Mouse (Mus musculus): ENCODE results near the gene Smdt1. TPM values are rescaled to one million over a fixed set of nuclear protein-coding genes. Genes with fewer than 3 reads are reported as not detected.

Smdt1 gene
- total RNA-seq (2021), result 100 to 1,000 TPM; 141 to 147 TPM
- long read RNA-seq, experiment 1, transcript Smdt1-201 (3 exons, 705 nt), result major isoform, 74 of 186 reads
- long read RNA-seq, experiment 1, partial matches to known transcripts, result 1 of 186 reads
- long read RNA-seq, experiment 1, other reads (novel, unspliced or antisense), result 110 of 186 reads
- long read RNA-seq, experiment 2, transcript Smdt1-204 (3 exons, 597 nt), result minor isoform, 9 of 230 reads
- long read RNA-seq, experiment 2, transcript Smdt1-201 (3 exons, 705 nt), result major isoform, 82 of 230 reads
- long read RNA-seq, experiment 2, partial matches to known transcripts, result 1 of 230 reads
- long read RNA-seq, experiment 2, other reads (novel, unspliced or antisense), result 138 of 230 reads

DNA sequence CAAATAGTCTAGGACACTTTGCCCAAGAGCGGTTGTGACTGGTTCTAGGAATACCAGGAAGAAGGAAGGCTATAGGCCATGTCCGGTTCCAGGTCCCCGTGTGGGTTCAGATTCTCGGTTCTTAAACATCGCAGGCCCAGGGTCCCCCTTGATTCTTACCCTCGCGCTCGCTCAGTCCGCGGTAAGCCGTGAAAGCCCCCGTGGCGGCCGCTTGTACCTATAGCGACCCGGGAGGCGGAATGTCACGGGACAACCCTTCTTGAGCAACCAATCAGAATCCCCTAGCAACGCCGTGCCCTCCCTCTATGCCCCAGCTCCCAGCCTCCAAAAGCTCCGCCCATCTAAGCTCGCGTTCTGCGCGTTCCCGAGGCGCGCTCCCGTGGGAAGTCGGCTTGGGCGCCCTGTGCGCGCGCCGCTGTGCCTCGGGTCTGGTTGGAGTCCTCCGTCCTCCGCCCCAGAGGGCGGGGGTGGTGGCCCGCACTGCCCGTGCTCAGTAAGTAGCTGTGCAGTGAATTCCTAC lies at the start of gene Smdt1, which contains the start of the genes Naga and Pheta2:
TSS of gene Smdt1 (plus strand) at position 367 of the 520 bp plus-strand sequence.
TSS of gene Naga (minus strand) at position 333 of the 520 bp plus-strand sequence.
TSS of gene Pheta2 (plus strand) at position 350 of the 520 bp plus-strand sequence.
- intact Hi-C loops (cut with DNase I; ENCODE audit: low total_unique reads), result no loop called here
- peak; percentile 96 for DNase-seq

DNA sequence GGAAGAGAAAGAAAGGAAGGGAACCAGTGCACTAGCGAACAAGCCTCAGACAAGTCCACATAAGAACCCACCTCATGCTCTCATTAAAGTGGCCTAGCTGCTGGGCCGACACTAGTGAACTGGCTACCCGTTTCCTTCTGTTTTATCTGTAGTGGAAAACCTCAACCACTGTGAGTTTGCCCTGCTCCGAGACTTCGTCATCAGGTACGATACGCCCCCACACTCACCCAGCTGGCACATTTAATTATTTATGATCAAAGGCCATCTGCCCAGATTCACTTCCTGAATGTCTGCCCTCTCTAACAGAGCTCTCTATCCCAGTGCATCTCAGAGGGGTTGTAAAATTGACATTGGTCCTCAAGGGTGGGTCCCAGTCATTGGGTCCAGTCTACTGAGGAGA lies 48.5 kb upstream of the Smdt1 start:
- no peak for DNase-seq
- intact Hi-C loops (cut with DNase I; ENCODE audit: low total_unique reads), result no loop called here

DNA sequence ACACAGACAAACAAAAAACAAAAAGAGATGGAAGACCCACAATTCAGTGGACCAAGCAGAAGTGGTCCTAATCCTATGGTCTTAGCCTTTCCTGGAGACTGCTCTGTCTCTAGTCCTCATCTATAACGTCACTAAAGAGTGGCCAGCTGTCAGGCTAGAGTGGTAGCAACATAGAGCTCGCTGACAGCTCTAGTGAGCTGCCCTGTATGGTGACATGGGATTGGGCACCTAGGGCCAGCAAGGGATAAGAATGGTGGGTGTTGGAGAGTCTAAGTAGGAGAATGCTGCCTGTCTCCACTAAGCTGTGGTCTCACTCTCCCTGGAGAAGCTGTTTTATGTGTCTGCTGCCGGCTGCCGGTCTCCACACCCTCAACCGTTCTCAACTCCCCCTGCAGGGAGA lies 45.9 kb upstream of the Smdt1 start:
- DNase-seq, result no peak
- intact Hi-C loops (cut with DNase I; ENCODE audit: low total_unique reads), result no loop called here

DNA sequence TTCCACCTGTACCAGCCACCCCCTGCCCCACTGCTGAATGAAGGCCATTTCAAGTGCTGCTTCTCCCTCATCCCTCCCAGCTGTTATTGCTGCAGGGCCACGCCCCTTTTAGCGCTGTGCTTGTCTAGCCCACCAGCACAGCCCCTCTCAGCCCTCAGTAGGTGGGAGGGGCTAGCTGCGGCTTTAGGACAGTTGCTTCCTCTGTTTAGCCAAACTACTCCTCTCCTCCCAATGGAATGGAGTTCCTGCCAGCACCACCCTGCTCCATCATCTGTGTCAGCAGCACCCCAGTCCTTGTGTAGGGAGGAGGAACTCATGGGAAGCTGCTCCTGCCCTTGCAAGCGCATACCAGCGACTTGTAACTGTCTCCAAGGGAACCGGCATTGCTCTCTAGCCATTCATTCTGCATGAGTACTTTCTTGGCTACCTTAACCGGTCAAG lies 45.5 kb upstream of the Smdt1 start:
- intact Hi-C loops (cut with DNase I; ENCODE audit: low total_unique reads), result no loop called here
- no peak for DNase-seq

DNA sequence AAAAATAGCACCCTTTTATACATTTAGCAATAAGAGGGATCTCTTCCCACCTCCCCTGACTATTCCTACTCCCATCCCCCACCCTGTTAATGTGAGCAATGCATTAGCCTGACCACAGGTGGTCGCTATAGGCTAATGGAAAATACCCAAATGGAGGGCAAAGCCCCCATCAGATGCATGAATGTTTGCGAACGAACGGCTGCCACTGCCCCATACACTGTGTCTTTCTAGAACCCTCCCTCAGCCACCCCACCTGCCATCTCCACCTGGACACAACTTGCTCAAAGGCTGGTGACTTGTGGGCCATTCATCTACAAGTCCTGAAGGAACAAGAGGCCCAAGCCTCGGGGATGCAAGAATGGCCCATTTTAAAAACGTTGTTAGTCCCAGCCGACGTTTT lies 44.7 kb upstream of the Smdt1 start:
- no peak for DNase-seq
- intact Hi-C loops (cut with DNase I; ENCODE audit: low total_unique reads), result no loop called here

DNA sequence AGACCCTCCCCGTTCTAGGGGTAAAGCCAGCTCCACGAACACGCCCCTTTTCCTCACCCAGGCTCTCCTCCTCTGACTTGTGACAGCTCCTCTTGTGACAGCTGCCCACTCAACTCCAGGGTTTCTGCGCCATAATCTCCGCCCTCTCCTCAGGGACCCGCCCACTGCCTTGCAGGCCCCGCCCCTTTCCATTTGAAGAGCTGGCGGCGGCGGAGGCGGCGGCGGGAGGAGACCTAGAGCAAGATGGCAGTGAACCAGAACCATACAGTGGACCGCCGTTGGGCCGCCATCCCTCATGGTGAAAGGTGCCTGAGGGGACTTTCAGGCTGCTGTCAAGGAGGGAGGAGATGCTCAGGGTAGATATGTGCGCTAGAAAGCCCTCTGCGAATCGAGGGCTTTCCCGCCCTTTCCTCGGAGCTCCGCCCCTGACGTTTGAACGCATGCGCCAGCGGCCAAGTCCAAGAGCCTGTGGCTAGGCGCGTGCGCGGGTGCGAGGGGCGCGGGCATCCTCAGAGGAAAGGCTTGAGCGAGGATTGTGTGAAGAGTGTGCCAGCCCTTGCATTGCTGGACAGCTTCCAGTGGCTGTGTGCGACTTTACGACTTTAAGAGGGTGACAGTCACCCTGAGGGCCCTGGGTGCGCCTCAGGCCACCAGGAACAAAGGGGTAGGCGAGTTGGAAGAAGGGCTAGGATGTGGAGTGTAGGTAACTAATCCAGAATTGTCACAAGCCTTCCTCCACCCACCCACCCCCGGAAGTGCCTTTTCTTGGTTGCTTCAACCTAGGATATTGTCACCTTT lies 39.8 kb upstream of the Smdt1 start, which contains the start of gene Wbp2nl:
TSS of gene Wbp2nl (plus strand) at position 191 of the 798 bp plus-strand sequence.
- DNase-seq, result no peak
- intact Hi-C loops (cut with DNase I; ENCODE audit: low total_unique reads), result no loop called here

DNA sequence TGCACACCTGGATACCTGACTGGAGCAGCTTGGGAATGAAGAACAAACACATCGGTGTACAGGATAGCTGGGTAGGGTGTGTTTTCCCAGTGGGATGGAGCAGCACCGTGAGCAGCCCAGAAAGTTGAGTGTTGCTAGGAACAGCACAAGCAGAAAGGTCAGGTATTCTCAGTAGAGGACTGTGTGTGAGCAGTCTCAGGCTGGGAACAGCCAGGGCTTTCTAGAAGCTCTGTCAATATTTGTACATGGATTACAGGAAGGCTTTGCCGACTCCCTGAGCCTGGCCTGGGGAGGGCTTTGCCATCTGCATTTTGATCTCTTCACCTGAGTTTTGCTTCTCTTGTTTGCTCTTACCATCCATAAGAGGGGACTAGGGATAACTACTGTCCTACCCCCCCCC lies 31.7 kb upstream of the Smdt1 start:
- intact Hi-C loops (cut with DNase I; ENCODE audit: low total_unique reads), result no loop called here
- no peak for DNase-seq

DNA sequence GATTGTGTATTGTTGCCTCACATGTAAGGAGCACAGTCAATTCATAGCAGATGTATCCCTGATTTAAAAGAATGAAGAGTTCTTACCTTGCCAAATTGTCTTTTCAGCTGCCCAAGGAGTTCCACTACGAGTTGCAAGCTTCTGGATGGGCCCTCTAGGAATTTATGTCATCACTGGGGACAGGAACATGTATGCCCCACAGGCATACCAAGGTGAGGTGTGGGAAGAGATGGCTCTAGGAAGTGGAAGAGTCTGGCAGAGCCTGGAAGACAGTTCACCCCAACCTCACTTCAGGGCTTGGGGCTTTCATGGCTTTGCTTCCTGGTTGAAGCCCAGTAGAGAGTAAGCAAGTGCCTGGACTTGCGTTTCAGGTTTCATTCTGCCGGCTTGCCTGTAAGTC lies 30.3 kb upstream of the Smdt1 start:
- intact Hi-C loops (cut with DNase I; ENCODE audit: low total_unique reads), result no loop called here
- DNase-seq, result no peak

DNA sequence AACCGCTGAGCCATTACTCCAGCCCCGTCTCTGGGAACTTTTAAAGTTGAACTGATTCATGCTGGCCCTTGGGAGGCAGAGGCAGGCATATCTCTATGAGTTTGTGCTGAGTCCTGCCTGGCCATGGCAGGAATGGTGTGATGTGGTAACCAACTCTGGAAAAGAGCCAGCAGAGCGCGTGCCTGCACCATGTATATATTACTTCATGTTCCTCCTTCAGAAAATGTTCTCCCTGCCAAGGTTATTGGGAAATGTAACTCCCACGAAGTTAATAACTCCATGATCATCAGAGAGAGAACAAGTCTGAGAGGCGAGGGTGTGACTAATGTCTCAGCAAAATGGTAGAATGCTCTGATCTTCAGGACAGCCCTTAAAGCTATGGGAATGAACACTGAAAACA lies 20.9 kb upstream of the Smdt1 start:
- intact Hi-C loops (cut with DNase I; ENCODE audit: low total_unique reads), result no loop called here
- DNase-seq, result no peak

DNA sequence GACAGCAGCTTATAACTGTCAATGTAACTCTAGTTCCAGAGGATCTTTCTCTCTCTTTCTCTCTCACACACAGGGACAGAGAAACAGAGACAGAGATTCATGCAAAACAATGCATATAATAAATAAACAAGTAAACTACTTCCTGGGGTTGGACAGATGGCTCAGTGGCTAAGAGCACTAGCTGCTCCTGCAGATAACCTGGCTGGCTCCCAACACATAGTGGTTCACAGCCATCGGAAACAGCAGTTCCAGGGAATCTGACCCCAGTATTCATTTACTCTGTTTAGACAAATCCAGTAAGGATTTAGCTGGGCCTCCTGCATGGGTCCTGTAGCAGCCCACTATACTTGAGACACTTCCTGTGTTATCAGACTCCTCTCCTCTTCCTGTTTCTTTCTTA lies 19.1 kb upstream of the Smdt1 start:
- intact Hi-C loops (cut with DNase I; ENCODE audit: low total_unique reads), result no loop called here
- no peak for DNase-seq

DNA sequence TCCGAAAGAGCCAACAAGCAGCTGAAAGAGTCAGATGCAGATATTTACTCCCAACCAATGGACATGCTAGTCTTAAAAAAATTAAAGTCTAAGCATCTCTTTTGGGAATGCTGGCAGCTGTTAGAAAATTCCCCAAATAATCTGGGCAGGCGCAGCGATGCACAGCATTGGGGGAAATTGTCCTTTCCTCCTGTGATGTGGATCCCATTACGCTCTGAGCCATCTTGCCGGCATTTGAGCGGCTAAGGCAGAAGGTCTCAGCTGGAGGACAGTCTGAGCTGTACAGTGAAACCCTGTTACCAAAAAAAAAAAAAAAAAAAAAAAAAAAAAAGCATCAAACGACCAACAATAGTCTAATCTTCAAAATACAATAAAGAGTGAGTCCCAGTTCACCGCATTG lies 16.6 kb upstream of the Smdt1 start:
- intact Hi-C loops (cut with DNase I; ENCODE audit: low total_unique reads), result no loop called here
- no peak for DNase-seq

DNA sequence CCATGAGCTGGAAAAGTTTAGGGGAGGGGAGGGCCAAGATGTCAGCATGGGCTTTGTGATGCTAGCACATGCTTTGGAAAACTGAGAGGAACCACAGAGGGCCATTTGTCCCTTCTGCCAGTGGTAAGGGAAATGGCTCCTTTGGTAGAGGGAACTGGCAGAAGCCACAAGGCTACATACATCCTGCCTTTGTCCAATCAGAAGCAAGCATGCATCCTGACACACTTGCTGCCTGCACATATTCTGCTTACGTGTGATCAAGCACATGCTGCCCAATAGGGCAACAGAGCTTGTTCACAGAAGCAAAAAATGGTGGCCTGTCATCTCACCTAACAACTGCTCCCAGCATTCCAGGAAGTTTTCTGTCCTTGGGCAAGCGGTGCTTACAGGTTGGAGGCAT lies 13.4 kb upstream of the Smdt1 start:
- no peak for DNase-seq
- intact Hi-C loops (cut with DNase I; ENCODE audit: low total_unique reads), result no loop called here

DNA sequence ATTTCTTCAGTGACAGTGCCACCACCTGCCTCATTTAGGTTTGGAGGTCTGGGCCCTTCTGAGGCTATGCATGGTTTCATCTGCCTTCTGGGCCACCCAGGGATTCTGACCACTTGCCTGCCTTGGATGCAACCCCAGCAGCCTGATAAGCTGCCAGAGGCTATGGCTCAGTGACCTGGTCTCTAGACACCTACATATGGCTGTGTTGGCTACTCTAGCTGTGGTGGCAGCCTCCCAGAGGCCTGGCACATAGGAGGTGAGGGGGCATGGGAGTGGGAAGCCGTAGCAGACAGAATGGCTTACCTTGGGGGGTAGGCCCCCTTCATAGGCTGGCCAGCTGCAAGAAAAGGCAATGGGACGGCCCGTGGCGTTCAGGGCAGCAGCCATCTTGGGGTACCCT lies 3.6 kb upstream of the Smdt1 start:
- DNase-seq, result no peak
- intact Hi-C loops (cut with DNase I; ENCODE audit: low total_unique reads), result no loop called here

DNA sequence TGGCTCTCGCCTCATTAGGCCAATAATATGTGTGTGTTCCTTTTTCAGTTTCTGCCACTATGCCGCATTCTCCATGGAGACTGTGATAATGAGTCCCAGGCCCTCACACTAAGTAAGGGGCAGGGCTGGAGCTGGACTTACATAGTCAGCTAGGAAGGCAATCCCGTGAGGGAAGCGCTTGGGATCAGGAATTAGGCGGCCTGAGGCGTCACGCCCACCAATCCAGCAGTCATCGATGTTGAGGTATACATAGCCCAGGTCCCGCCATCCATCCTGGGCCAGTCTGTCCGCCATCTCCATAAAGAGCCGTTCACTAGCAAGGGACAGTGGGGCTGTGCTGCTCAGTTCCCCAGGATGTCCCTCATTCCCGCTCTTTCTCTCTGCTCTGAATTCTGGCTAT lies 2.1 kb upstream of the Smdt1 start:
- no peak for DNase-seq
- intact Hi-C loops (cut with DNase I; ENCODE audit: low total_unique reads), result no loop called here

DNA sequence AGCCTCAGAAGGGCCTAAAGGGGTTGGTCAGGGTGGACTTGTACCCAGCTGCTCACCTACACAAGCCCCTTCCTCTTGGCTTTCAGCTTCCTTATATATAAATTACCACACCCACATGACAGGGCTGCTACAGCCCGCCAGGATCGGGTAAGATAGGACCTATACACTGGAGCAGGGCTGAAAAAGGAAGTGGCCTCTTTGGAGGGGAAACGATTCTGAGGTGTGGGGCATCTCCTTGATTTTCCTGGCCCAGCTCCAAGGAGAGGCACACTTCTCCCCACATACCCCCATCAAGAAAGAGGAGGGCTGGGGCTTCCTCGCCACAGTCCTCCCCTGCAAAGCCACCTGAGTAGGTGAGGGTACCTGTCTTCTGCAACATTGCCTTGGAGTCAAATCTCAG lies 884 bp upstream of the Smdt1 start:
- no peak for DNase-seq
- intact Hi-C loops (cut with DNase I; ENCODE audit: low total_unique reads), result no loop called here

DNA sequence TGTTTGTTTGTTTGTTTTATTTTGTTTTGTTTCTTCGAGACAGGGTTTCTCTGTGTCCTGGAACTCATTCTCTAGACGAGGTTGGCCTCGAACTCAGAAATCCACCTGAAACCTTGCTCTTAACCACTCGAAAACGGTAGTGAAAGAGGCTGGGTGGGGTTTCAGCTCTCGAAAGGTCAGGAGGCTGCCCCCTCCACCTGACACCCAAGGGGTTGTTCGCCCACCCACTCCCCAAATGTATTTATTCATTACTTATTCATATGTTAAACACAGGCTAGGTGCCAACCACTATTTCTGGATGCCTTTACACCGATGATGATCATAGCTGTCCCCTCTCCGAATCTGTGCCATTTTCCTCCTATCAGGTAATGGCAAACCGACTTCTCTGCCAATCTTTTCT lies 391 bp downstream of the Smdt1 start:
- intact Hi-C loops (cut with DNase I; ENCODE audit: low total_unique reads), result no loop called here
- no peak for DNase-seq

DNA sequence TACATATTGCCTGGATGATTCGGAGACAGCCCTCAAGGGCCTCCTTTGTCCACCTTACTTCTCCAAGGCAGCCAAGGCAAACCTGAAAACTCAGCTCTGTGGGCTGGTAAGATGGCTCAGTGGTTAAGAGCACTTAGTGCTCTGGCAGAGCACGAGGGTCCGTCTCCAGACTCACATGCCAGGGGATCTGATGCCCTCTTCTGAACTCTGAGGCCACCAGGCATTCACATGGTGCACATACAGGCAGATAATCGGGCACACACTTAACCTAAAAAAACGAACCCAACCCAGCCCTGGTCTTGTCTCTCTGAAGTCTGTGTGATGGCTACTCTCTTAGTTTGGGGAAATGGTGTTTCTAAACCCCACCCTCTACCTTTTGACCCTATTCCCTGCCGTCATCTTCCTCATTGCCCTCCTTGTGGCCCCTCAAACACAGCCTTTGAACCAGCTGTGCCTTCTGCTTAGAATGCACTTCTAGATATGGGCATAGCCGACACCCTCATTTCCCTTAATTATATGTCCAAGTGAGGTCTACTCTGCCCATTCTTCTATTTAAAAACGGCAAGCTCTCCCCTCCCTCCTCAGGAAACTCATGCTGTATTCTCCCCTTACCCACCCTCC lies 985 bp downstream of the Smdt1 start:
- no peak for DNase-seq
- intact Hi-C loops (cut with DNase I; ENCODE audit: low total_unique reads), result no loop called here

DNA sequence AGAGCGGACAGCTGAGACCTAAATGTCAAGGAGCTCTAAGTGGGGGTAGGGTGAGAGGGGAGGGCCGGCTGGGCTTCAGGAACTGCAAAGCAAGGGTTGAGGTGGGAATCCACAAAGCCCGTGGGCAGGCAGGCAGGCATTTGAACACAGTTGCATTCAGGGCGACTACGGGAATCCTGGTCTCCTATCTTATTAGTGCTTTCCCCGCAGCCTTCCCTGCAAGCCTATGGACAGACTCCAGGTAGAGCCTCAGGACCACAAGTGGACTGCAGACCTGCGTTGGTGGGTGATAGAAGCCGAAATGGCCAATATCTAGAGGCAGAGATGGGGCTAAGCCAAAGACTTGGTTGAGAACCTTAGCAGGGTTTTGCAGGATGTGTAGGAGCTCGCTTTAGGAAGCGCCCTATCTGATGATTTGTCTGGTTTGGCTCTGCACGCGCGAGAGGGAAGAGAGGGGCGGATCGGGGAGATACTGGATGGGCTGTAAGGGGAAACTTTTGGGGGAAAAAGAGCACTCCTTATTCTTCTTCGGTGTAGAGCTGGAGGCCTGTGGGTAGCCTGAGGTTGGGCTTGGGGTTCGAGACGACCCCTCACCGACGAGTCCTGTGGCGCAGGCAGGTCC lies 1.8 kb downstream of the Smdt1 start:
- intact Hi-C loops (cut with DNase I; ENCODE audit: low total_unique reads), result no loop called here
- DNase-seq, result no peak

DNA sequence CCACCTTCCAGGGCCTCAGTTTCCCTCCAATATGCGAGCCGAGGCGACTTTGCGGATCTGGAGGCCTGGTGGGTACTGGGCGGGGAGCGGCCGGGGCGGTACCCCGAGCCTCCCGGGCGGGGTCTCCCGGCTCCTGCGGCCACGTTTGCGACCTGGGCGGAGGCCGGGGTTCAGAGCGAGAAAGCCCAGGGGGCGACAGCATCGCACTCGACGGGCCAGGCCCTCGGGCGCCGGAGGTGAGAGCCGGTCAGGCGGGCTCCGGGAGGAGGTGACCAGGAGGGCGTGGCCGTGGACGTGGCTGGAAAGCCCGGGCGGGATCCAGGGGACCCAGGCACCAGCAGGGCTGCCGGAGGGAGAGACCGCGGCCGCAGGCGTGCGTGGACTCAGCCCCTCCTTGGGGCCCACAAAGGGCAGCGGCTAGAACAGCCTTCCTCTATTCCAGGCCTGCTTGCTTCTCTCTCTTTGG lies 2.3 kb downstream of the Smdt1 start:
- DNase-seq, result peak; percentile 79
- intact Hi-C loops (cut with DNase I; ENCODE audit: low total_unique reads), result no loop called here
